Mouse (Mus musculus): ENCODE data around the gene Smyd3. TPM values are rescaled to one million over a fixed set of nuclear protein-coding genes. Genes with fewer than 3 reads are reported as not detected.
"Not testable (repeated sequence)": the region's sequence is repeated elsewhere in the genome, so short reads cannot be mapped to it uniquely, and the experiment has no call there.

The Smyd3 gene
- polyA plus RNA-seq, 1 experiment from 2014 or later = 22.3 TPM

GRCm38 (mm10) chr1:179326965-179327308 lies 190.9 kb downstream of the Smyd3 start:
- H3K27ac ChIP-seq = no peak overlapping the region
- peaks cover 20% of the 10 kb centered on the region for H3K4me1 ChIP-seq
- H3K27me3 ChIP-seq (ENCODE audit: low read depth, poor library complexity, severe bottlenecking) = no peaks in the 10 kb centered on the region
- no peak overlapping the region for H3K4me3 ChIP-seq
- no peaks in the 10 kb centered on the region for H3K36me3 ChIP-seq
- H3K9me3 ChIP-seq (replicated peaks) = no peaks in the 10 kb centered on the region
- WGBS = 97% methylated on average over 3 of the region's 3 CpGs
- DNase-seq (ENCODE audit: low spot score) = no peak

- Histone ChIP-seq H3K27ac (no peak overlapping the region), H3K9me3 (replicated peaks) (no peaks in the 10 kb centered on the region), H3K36me3 (no peaks in the 10 kb centered on the region), H3K27me3 (ENCODE audit: low read depth, poor library complexity, severe bottlenecking) (no peaks in the 10 kb centered on the region), H3K4me3 (no peak overlapping the region), H3K4me1 (peaks cover 20% of the 10 kb centered on the region)
- no peak for DNase-seq (ENCODE audit: low spot score)
- WGBS = 95% methylated on average over 9 of the region's 9 CpGs
These were observed 191.4 kb downstream of the Smyd3 start for GRCm38 (mm10) chr1:179326262-179326964.

- Histone ChIP-seq H3K36me3 (no peaks in the 10 kb centered on the region), H3K9me3 (replicated peaks) (no peaks in the 10 kb centered on the region), H3K27ac (no peak overlapping the region), H3K4me1 (peaks cover 20% of the 10 kb centered on the region), H3K27me3 (ENCODE audit: low read depth, poor library complexity, severe bottlenecking) (no peaks in the 10 kb centered on the region), H3K4me3 (no peak overlapping the region)
- 76% methylated on average over 6 of the region's 6 CpGs for WGBS
- DNase-seq (ENCODE audit: low spot score) = no peak
These were observed 193.6 kb downstream of the Smyd3 start for GRCm38 (mm10) chr1:179324271-179324670.

GRCm38 (mm10) chr1:179313618-179314017 lies 204.2 kb downstream of the Smyd3 start:
- H3K4me1 ChIP-seq = peaks cover 25% of the 10 kb centered on the region
- 73% methylated on average over 5 of the region's 5 CpGs for WGBS
- no peaks in the 10 kb centered on the region for H3K27me3 ChIP-seq (ENCODE audit: low read depth, poor library complexity, severe bottlenecking)
- no peak overlapping the region for H3K4me3 ChIP-seq
- H3K9me3 ChIP-seq (replicated peaks) = no peaks in the 10 kb centered on the region
- no peak for DNase-seq (ENCODE audit: low spot score)
- H3K36me3 ChIP-seq = no peaks in the 10 kb centered on the region
- H3K27ac ChIP-seq = no peak overlapping the region

- H3K27me3 ChIP-seq (ENCODE audit: low read depth, poor library complexity, severe bottlenecking) = no peaks in the 10 kb centered on the region
- no peak overlapping the region for H3K4me3 ChIP-seq
- 73% methylated on average over 5 of the region's 5 CpGs for WGBS
- peak; percentile 45 for DNase-seq (ENCODE audit: low spot score)
- H3K4me1 ChIP-seq = peaks cover 42% of the 10 kb centered on the region
- no peaks in the 10 kb centered on the region for H3K9me3 ChIP-seq (replicated peaks)
- no peaks in the 10 kb centered on the region for H3K36me3 ChIP-seq
- peak overlapping the region; percentile 37; the same call in 1 of the 2 replicates for H3K27ac ChIP-seq
These were observed 208.4 kb downstream of the Smyd3 start for GRCm38 (mm10) chr1:179309487-179309886.

- DNase-seq (ENCODE audit: low spot score) = no peak
- Histone ChIP-seq H3K27me3 (ENCODE audit: low read depth, poor library complexity, severe bottlenecking) (no peaks in the 10 kb centered on the region), H3K9me3 (replicated peaks) (no peaks in the 10 kb centered on the region), H3K4me3 (no peak overlapping the region), H3K36me3 (no peaks in the 10 kb centered on the region), H3K27ac (no peak overlapping the region), H3K4me1 (peaks cover 17% of the 10 kb centered on the region)
- WGBS = 91% methylated on average over 13 of the region's 13 CpGs
These were observed 215.2 kb downstream of the Smyd3 start for GRCm38 (mm10) chr1:179302446-179303230.

- Histone ChIP-seq H3K27ac (0 out of 2 replicates have a peak overlapping the region, but pooled peaks have one; percentile 53), H3K4me1 (peaks cover 8% of the 10 kb centered on the region), H3K36me3 (no peaks in the 10 kb centered on the region), H3K27me3 (ENCODE audit: low read depth, poor library complexity, severe bottlenecking) (no peaks in the 10 kb centered on the region), H3K4me3 (no peak overlapping the region), H3K9me3 (replicated peaks) (no peaks in the 10 kb centered on the region)
- no peak for DNase-seq (ENCODE audit: low spot score)
- 67% methylated on average over 6 of the region's 6 CpGs for WGBS
These were observed 222.2 kb downstream of the Smyd3 start for GRCm38 (mm10) chr1:179295626-179296025.

- Histone ChIP-seq H3K9me3 (replicated peaks) (no peaks in the 10 kb centered on the region), H3K27ac (no peak overlapping the region), H3K27me3 (ENCODE audit: low read depth, poor library complexity, severe bottlenecking) (no peaks in the 10 kb centered on the region), H3K4me3 (no peak overlapping the region), H3K4me1 (peaks cover 8% of the 10 kb centered on the region), H3K36me3 (no peaks in the 10 kb centered on the region)
- DNase-seq (ENCODE audit: low spot score) = no peak
- 89% methylated on average over 8 of the region's 8 CpGs for whole genome bisulfite sequencing
These were observed 224.0 kb downstream of the Smyd3 start for GRCm38 (mm10) chr1:179293772-179294353.

GRCm38 (mm10) chr1:179290181-179290580 lies 227.7 kb downstream of the Smyd3 start:
- DNase-seq (ENCODE audit: low spot score); H3K4me3 ChIP-seq; H3K36me3 ChIP-seq; H3K27ac ChIP-seq; H3K27me3 ChIP-seq (ENCODE audit: low read depth, poor library complexity, severe bottlenecking); H3K9me3 ChIP-seq (replicated peaks); H3K4me1 ChIP-seq: not testable (repeated sequence)
- 94% methylated on average over 6 of the region's 6 CpGs for WGBS

GRCm38 (mm10) chr1:179289744-179290143 lies 228.1 kb downstream of the Smyd3 start:
- H3K27ac ChIP-seq = no peak overlapping the region
- H3K27me3 ChIP-seq (ENCODE audit: low read depth, poor library complexity, severe bottlenecking) = no peaks in the 10 kb centered on the region
- no peaks in the 10 kb centered on the region for H3K9me3 ChIP-seq (replicated peaks)
- 97% methylated on average over 3 of the region's 3 CpGs for WGBS
- no peak for DNase-seq (ENCODE audit: low spot score)
- no peak overlapping the region for H3K4me3 ChIP-seq
- no peaks in the 10 kb centered on the region for H3K4me1 ChIP-seq
- H3K36me3 ChIP-seq = no peaks in the 10 kb centered on the region

GRCm38 (mm10) chr1:179286748-179287147 lies 231.1 kb downstream of the Smyd3 start:
- no peak for DNase-seq (ENCODE audit: low spot score)
- no peaks in the 10 kb centered on the region for H3K4me1 ChIP-seq
- 93% methylated on average over 6 of the region's 6 CpGs for WGBS
- no peaks in the 10 kb centered on the region for H3K27me3 ChIP-seq (ENCODE audit: low read depth, poor library complexity, severe bottlenecking)
- H3K4me3 ChIP-seq = no peak overlapping the region
- H3K27ac ChIP-seq = no peak overlapping the region
- H3K36me3 ChIP-seq = no peaks in the 10 kb centered on the region
- H3K9me3 ChIP-seq (replicated peaks) = no peaks in the 10 kb centered on the region

GRCm38 (mm10) chr1:179282821-179283220 lies 235.0 kb downstream of the Smyd3 start:
- no peak for DNase-seq (ENCODE audit: low spot score)
- WGBS = 85% methylated on average over 5 of the region's 5 CpGs
- no peak overlapping the region for H3K27ac ChIP-seq

More at GRCm38 (mm10) chr1:179282821-179283220, 235.0 kb downstream of the Smyd3 start:
- H3K4me1 ChIP-seq = peaks cover 5% of the 10 kb centered on the region
- H3K4me3 ChIP-seq = no peak overlapping the region
- no peaks in the 10 kb centered on the region for H3K36me3 ChIP-seq
- H3K27me3 ChIP-seq (ENCODE audit: low read depth, poor library complexity, severe bottlenecking) = no peaks in the 10 kb centered on the region
- H3K9me3 ChIP-seq (replicated peaks) = no peaks in the 10 kb centered on the region
